Mouse (Mus musculus): ENCODE measurements at regions not wholly inside any gene's neighbourhood (a gene's known extent, or its start where the extent isn't known, plus 50 kb on each side); places are given as distances from the start of the nearest gene placed in this dataset.
"Not testable (repeated sequence)": the region's sequence is repeated elsewhere in the genome, so short reads cannot be mapped to it uniquely, and the experiment has no call there.

DNA sequence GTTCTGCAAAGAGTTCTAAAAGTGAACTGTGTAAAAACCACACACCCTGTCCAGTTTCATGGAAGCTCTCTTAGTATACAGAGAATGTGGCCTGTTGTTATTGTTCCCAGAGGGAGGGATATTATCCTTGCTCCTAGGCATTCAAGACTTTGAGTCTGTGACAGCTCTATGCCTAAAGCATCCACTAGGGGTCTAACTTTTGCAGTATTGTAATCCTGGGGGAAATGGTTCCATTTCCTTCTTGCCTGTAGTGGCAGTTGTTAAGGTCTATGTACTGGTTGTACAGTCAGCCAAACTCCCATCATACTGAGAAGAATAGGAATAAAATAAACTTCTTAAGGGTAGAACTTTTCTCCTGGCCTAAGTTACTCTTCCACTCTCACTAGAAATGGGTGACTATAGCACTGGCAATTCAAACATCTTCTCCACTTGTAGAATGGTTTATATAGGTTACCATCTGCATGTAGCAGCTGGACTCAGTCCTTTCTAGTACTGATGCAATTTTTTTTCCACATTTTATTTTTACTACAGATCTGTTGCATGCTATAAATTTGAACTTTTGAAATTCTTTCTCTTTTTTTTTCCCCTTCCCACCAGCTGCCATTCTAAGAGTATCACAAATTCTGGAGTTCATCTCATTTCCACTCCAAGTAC lies 51.4 kb upstream of the Dpt start:
- DNase-seq = peak; percentile 2 to 37

DNA sequence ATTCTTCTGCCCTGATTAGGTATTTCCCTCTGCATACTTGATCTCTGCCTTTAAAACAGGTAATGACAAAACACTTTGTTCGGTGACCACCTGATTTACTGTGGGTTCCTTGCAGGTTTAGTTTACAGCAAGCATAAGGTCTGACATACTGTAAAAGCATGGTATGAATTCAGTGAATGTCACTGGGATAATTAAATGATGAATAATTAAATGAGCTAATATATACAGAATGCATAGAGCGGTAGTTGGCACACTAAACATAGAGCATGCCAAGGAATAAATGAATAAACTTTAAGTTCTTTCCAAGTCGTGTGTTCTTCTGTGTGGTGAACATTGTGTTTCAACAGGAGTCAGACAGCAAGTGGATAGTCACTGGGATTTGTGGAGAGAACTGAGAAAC lies 51.9 kb upstream of the Dpt start:
- no peak for DNase-seq

DNA sequence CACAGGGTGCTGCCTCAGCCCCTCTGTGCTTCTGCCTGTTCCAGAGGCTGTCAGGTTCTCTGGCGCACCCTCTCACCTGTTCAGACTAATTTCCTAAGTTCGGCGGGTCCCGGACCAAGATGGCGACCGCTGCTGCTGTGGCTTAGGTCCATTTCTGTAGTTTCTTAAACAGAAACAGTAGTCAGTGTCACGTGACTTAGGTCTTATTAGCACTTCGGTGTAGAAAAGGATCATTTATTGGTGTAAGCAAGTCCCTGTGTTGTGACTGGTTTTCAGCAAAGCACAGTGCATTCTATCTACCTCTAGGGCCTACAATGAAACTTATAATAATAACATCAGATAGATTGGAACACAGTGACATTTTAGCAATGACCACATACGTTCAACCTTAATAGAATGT lies 53.5 kb upstream of the Dpt start:
- not testable (repeated sequence) for DNase-seq

DNA sequence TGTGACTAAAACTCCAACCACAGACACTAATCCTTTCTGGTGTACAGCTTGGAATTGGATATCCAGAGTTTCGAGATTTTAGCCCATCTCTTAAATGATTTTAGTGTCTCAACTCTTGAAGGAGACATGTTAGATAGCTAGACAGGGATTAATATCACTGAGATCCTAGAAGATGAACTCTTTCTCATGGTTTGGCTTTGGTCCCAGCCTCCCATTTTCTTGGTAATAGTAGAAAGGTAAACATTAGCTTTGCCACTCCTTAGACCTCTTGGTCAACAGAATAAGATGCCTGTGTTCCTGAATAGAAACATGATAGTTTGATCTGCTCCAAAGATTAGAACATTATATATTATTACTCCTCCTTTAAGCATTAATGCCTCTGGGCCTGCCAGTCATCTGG lies 60.8 kb upstream of the Dpt start:
- DNase-seq = no peak

DNA sequence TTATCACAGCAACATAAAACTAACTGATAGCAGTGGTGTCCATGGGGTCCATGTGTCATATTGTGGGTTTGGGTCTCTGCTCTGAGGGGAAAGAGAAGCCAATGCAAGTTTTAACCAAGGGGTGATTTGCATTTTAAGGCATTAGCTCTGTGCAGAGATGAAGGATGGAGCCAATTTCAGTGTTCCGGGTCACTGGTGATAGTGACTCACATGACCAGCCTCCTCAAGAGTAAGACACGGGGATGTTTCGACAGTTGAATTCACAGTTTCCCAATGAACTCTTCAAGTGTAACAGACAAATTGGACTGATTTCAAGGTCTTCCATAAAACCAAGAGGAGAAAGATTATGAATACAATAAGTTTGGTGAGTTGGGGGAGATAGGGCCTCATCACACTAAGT lies 62.7 kb upstream of the Dpt start:
- DNase-seq = no peak

DNA sequence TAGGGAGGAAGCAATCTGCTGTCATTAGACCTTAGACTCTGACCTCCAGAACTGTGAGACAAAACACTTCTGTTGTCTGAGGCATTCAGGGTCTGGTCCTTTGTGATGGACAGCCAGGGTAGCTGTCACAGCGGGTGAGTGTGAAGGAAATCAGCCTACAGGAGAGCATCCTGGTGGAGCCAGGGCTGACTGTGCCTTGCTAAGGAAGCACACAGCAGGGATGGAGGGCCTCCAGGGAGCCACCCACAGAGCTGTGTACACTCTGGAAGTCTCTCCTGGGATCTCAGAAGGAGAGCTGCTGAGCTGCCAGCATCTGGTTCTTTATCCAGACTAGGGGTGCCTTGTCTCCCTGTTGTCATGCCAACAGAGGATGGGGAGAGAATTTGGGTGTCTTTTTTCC lies 74.4 kb upstream of the Dpt start:
- no peak for DNase-seq

DNA sequence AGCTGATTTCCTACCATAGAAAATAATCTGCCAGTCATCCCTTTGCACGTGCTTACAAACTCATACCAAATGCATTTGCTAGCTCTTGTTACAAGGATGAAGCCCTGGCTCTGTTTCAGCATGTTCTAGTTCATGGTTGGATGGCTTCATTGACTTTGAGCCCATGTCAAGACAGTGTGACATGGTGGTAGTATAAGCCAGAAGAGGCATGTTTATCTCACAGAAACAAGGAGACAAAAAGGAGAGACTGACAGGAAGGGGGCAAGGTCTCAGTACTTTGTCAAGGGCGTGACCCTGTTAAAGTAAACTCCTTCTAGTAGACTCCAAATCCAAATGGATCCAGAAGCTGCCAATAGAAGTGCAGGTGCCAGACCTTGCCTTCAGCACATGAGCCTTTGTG lies 81.5 kb upstream of the Dpt start:
- no peak for DNase-seq

DNA sequence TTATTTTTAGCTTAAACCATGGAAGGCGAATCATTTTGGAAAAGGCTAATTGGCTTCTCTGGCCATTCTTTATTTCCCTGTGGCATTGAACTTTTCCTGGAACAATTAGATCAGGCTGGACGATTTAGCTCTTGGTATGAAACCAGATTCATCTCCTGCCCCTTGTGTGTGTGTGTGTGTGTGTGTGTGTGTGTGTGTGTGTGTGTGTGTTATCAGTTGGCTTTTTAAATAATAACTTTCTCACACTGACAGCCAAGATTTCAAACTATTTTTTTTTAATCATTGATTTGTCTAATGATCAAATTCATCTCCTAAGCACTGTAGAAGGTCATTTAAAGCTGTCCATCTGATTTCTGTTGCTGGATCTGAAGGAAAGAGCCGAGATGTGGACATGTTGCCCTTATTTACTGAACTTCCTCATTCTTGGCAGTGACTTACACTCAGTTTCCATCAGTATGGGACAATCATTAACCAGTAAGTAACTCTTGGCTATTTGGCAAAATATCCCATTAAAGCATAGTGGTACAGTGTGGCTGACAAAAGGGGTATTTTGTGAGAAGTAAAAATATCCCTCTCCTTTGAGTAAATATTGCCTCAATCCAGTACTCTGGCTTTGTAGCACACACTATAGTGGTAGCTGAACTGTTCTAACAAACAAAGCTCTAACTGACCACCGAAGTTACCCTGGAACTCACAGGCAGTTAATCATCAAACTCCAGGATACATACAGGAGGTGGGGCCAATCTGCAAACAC lies 82.5 kb upstream of the Dpt start:
- no peak for DNase-seq

DNA sequence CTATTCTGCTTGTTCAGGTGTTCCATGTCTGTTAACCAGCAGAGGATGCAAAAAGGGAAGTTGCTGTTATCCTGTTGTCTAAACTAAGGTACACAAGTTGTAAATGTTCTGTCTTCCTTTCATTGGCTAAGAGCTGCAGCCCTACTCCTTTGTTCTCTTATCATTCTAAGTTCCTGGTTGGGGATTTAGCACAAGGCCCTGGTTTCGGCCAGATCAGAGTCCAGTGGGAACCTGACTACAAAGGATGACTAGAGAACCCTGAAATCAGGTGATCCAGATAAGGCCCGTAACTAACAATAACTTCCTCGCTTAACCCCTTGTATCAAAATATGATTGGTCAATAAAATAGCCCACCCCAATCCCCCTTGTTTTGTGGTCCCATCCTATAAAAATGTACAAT lies 83.9 kb upstream of the Dpt start:
- DNase-seq = no peak

DNA sequence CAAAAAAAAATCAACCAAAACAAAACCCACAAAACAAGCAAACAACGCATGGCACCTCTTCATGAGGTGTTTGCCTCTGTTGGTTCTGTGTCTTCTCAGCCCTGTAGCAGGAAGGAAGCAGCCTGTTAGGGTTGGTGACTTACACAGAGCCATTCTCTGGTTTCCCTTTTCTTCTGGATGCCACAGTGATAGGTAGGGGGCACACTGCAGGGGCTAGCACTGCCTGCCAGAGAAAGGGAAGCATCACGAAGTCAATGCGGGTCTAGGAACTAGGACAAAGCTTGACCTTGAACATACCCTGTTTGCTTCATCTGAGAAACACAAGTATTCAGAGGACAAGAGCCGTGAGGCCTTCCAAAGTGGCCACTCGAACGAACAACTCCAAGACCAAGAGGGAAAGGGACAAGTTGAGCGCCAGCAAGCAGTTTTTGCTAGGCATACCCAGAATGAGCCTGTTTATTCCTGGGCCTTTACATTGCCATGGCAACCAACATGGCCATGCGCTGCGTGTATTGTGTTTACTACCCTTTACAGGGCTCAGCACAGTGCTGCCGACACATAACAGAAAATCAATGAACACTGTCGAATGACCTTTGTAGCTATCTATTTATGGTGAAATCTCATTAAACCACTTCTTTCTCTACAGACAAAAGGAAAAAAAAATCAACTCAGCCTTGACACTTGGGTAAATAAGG lies 91.9 kb upstream of the Dpt start:
- no peak for DNase-seq

DNA sequence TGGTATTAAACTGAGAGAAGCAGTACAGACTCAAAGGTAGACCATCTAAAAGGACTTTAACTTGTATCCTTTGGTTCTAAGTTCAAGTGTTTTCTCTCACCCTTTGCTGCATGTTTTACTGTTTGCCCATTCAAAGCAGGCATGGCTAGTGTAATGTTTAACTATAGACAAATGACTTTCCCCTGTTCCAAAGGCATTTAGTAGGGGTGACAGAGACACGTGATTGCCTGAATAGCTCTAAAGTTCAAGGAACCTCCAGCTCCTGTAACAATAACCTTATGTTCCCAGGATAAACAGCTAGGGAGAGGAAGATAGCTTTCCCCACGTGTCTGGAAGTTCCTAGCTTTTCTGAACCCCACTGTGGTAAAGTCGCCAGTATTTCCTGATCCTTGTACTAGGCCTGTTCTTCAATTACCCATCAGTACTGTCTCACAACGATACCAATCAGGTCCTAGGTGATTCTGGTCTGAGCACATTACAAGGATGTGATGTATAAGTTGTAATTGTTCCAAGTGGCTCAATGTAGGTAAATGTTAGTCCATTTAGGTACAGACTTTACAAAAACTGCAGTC lies 92.8 kb upstream of the Dpt start:
- DNase-seq = no peak

DNA sequence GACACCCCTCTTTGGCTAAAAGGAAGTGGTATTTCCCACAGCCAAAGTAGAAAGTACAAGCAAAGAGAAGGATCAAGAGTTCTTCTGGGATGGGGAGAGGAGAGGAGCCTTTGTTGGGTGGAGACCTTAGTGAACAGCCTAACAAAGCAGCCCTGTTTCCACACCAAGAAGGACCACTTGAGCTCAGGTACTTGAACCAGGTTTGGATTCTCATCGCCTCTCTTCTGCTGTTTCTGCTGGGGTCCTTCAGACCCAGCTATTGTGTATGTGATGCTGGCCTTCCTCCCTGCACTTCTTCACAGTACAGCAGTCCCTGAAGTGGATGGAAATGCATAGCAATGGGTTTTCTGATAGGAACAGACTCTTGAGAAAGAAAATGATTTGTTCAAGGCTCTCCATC lies 106.4 kb upstream of the Dpt start:
- DNase-seq = no peak

DNA sequence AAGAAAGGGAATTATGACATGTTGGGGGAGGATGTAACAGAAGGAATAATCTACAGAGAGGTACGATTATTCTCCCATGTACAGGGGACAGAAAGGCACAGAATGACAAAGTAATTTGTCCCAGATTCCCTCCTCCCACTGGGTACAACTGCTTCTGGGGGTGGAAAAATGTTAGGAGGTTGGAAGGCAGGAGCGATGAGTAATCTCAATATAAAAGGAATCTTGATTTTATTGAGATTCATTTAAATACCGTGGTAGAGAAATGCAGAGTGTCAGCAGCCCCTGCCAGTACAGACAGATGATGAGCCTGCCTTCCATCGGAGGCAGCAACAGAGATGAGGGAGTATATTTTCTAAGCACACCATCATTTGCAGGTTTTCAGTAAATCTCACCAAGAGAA lies 107.1 kb upstream of the Dpt start:
- no peak for DNase-seq

DNA sequence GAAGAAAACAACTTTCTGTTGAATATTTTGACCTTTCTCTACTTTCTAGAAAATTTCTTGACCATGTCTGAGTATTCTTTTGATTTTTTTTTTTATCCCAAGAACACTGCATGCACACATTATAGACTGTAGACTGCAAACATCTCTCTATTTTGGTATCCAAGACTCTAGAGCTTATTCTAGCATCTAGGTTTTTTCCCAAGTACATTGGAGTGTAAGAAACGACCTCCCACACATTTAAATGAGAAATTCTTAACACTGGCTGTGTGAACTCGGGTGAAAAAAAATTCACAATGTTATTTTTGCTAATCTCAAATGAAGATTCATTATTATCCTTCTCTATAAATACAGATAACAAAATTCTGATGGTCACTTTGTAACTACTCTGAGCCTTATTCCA lies 112.0 kb upstream of the Dpt start:
- DNase-seq = no peak

DNA sequence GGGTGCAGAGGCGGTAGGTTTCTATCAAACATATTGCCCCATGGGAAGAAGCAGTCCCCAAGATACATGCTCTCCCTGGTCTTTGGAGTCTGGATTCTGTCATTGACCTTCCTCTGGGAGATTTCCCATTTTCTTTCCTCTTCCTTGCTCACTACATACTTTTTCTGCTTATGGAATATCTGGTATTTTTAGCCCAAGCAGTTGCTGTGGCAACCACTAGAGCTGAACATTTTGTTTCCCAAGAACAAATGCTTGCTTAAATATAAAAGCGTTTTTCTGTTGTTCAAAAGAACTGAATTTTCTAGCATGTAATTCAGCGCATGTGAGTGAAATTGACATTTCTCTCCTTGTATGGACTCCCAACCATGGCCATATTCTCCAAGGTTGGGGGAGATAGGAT lies 112.7 kb upstream of the Dpt start:
- DNase-seq = no peak

DNA sequence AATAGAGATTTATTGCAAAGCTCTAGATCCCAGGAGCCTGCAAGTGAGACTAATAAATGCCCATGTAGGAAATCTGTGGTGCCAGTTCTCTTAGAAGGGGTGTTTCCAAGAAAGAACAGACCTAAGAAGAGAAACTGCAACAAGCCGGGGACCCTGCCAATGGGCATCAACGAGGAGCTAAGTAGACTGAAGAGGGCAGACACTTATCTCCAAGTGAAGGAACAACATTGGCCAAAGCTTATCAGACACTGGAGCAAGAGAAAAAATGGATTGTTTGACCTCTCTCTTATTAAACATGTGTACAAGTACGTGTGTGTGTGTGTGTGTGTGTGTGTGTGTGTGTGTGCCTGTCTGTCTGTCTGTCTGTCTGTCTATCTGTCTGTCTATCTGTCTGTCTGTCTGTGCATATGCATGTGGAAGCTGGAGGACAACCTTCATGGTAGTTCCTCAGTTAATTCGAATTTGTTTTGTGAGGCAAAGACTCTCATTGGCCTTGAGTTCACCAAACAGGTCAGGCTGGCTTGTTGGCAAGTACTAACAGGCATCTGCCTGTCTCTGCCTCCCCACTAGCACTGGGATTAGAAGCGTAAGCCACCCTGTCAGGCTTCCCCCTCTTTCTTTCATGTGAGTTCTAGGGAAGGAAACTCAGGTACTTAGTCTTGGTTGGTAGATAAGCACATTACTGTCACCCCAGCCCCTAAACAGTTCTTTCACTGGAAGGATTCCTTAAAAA lies 113.4 kb upstream of the Dpt start:
- DNase-seq = no peak

DNA sequence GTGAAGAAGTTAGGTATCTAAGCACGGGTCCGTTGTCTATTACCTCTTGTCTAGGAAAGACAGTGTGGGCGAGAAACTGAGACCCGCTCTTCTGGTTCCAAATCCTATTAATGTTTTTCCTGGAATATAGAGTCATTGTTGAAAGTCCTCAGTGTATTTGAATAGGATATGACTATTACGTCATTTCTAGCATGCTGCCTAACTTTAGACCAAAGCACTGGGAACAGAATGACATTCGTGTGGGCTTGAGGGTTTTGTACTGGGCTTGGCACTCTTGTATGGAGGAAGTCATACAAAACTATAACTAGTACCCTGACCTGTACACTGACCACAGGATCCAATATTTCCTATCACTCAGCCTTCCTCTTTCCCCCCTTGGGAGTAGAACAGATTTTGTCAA lies 114.0 kb upstream of the Dpt start:
- DNase-seq = no peak

DNA sequence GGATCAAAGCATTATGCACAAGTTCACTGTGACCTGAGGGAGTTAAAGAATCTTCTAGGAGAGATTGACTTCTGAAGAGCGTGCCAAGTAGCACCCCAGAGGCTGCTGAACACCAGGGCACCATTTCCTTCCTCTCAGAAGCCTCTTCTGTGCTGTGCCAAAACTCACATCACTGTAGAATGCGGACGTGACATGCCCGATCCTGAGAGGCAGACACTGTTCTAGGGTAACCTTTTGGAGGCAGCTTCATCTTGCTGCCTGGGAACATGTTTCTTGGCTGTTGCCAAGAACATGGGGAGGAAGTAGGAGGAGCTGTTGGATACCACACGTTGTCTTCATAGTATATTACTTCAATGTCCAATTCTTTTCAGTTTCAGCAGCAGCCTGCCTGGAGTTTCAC lies 114.9 kb upstream of the Dpt start:
- DNase-seq = no peak

DNA sequence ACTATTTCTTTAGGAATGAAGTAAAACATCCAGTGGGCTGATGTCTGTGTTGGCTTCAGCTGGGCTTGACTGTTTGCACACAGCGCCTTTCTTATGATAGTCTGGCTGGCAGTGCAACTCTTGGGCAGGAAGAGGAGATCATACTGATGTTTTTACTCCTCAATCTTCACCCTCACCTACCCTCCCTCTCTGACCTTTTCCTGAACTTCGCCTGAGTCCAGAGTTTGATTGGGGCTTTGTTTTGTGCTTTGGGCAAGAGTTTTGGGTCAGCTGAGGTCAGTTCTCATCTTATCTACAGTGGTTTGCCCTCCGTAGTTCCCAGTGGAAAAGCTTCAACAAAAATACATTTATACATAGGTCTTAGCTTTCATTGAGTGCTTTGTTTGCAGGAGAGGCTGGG lies 118.1 kb upstream of the Dpt start:
- no peak for DNase-seq

DNA sequence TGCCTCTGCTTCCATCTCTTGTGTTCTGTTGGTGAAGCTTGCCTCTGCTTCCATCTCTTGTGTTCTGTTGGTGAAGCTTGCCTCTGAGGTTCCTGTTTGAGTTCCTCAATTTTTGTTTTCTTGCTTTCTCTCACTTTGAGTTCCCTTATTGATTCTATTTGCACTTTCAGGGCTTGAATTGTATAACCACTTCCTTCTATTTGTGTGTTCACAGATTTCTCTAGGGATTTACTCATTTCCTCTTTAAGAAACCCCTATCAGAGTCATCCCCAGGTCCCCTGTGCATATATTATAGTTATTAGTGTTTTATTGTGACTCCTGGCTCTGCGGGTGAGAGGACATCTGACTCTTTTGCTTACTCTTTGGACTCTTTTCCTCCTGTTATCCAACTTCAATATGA lies 144.2 kb upstream of the Dpt start:
- no peak for DNase-seq

DNA sequence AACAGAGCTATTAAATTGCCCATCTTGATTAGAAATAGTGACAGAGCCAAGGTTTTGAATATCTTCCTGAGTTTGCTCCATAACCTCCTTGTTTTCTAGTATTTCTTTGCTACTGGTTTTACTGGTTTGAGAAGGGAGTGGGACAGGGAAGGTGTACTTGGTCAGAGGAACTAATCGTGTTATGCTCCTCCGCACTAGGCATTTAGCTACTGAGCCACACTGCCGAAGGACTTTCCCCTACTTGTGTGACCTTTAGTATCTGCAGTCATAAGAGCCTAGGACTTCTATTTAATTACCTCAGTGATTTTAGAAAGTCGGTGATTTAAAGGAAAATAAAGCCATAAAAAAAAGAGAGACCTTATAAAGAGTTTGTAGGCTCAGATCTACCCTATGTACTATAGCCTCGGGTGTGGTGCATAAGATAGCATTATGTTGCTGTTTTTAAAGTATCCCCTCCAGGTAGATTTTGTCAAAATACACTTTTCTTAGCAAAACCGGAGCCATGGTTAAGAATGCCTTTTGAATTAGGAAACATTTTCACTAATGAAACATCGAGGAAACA lies 158.5 kb upstream of the Dpt start:
- DNase-seq = no peak

DNA sequence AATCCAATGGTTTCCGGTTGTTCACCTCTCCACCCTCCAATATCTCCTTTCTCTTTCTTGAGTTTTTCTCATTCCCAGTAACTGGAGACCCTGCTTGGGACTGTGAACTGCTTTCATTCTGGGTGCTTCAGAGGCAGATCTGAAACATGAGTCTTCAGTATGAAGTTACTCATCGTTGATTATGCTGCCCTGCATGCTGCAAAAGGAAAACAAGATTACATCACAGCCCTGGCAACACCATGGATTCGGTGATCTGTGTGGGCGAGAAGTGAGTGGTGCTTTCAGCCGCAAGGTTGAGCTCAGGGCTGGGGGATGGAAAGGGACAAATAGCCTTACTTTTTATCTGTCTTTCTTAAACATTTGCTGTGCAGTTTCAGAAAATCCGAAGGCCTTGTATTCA lies 164.8 kb upstream of the Dpt start:
- DNase-seq = peak; percentile 59 to 60

Data from adrenal gland, postnatal 36 days (tissue).